Mouse (Mus musculus): ENCODE measurements at regions not wholly inside any gene's neighbourhood (a gene's known extent, or its start where the extent isn't known, plus 50 kb on each side); places are given as distances from the start of the nearest gene placed in this dataset.

- TF ChIP-seq CTCF (conservative IDR thresholded peaks at IDR 0.05; ENCODE audit: low read length), result no peak
- no peak for TF ChIP-seq NANOG (IDR thresholded peaks at IDR 0.05; ENCODE audit: borderline replicate concordance, low read length)
- TF ChIP-seq POU5F1 (IDR thresholded peaks at IDR 0.05; ENCODE audit: borderline replicate concordance, low read length), result no peak
Observed at GRCm38 (mm10) chr14:76786214-76786613, 229.5 kb upstream of the Serp2 start.

All from E14TG2a.4 (cell line).